ENCODE assay signal across 8 mouse cellular contexts in genomic region chr2:26915927-26916728, GRCm38 (mm10). TPM values are rescaled to one million over a fixed set of nuclear protein-coding genes. Genes with fewer than 3 reads are reported as not detected.
DNase-seq lines count a peak whose midpoint lies in the region; ATAC-seq and TF ChIP-seq lines count a peak whose summit lies in the region.

TSS of gene Surf2 (plus strand) at chr2:26916367.
TSS of gene Surf1 (minus strand) at chr2:26916530.

- no peak for TF ChIP-seq EP300 in CH12.LX (IDR thresholded peaks at IDR 0.05; ENCODE audit: low read length)
- TF ChIP-seq EP300 in stomach, postnatal 0 days (optimal IDR thresholded peaks at IDR 0.05), result no peak

- H3K27ac ChIP-seq in CH12.LX (ENCODE audit: insufficient read depth, low read depth), result peak within 1 kb of the TSS; percentile 58
- peak within 1 kb of the TSS; percentile 67; the same call in 1 of the 2 replicates for H3K27ac ChIP-seq in forebrain, embryonic 14.5 days (ENCODE audit: low read depth, low read length)
- peak within 1 kb of the TSS; percentile 63 for H3K27ac ChIP-seq in liver, embryonic 16.5 days (ENCODE audit: low read length)
- peak within 1 kb of the TSS; percentile 46; the same call in 1 of the 2 replicates for H3K27ac ChIP-seq in neural tube, embryonic 12.5 days
- peak within 1 kb of the TSS; percentile 92 for H3K27ac ChIP-seq in stomach, postnatal 0 days (replicated peaks)

- peak; percentile 93 for TF ChIP-seq POLR2A in CH12.LX (IDR thresholded peaks at IDR 0.05; ENCODE audit: low read depth, low read length)

- H3K9ac ChIP-seq in CH12.LX (ENCODE audit: insufficient read depth, low read depth), result peak within 1 kb of the TSS; percentile 89
- peak within 1 kb of the TSS; percentile 83 for H3K9ac ChIP-seq in forebrain, embryonic 14.5 days (ENCODE audit: low read length)
- peak within 1 kb of the TSS; percentile 77 for H3K9ac ChIP-seq in liver, embryonic 16.5 days (ENCODE audit: low read depth, low read length)
- peak within 1 kb of the TSS; percentile 69 for H3K9ac ChIP-seq in neural tube, embryonic 12.5 days
- H3K9ac ChIP-seq in stomach, postnatal 0 days (ENCODE audit: low read length), result peak within 1 kb of the TSS; percentile 87

- H3K9me3 ChIP-seq in CH12.LX (replicated peaks; ENCODE audit: low read length), result no peaks in the 10 kb centered on the region
- H3K9me3 ChIP-seq in forebrain, embryonic 14.5 days (replicated peaks; ENCODE audit: control insufficient read depth, low read length), result no peaks in the 10 kb centered on the region
- no peaks in the 10 kb centered on the region for H3K9me3 ChIP-seq in liver, embryonic 16.5 days (replicated peaks; ENCODE audit: control insufficient read depth, low read length)
- H3K9me3 ChIP-seq in neural tube, embryonic 12.5 days, result no peaks in the 10 kb centered on the region
- H3K9me3 ChIP-seq in stomach, postnatal 0 days (ENCODE audit: control insufficient read depth, low read length), result no peaks in the 10 kb centered on the region

- no peaks in the 10 kb centered on the region for H3K27me3 ChIP-seq in CH12.LX (replicated peaks)
- H3K27me3 ChIP-seq in forebrain, embryonic 14.5 days (replicated peaks; ENCODE audit: control insufficient read depth, insufficient read depth, low read length), result no peaks in the 10 kb centered on the region
- H3K27me3 ChIP-seq in liver, embryonic 16.5 days (ENCODE audit: control insufficient read depth, insufficient read depth, low read depth, low read length), result no peaks in the 10 kb centered on the region
- H3K27me3 ChIP-seq in neural tube, embryonic 12.5 days (replicated peaks), result no peaks in the 10 kb centered on the region
- no peaks in the 10 kb centered on the region for H3K27me3 ChIP-seq in stomach, postnatal 0 days (ENCODE audit: control insufficient read depth, insufficient read depth, low read length)

- H3K4me3 ChIP-seq in CH12.LX (replicated peaks in 1 of 3; ENCODE audit: low read depth in 2 of 3, low read length in 2 of 3, poor library complexity in 1 of 3), result peak within 1 kb of the TSS; percentile 85 to 94 (median 90)
- H3K4me3 ChIP-seq in forebrain, embryonic 14.5 days (ENCODE audit: low read depth, low read length), result peak within 1 kb of the TSS; percentile 67
- peak within 1 kb of the TSS; percentile 68 for H3K4me3 ChIP-seq in liver, embryonic 16.5 days (ENCODE audit: low read depth, low read length)
- peak within 1 kb of the TSS; percentile 64 for H3K4me3 ChIP-seq in neural tube, embryonic 12.5 days
- H3K4me3 ChIP-seq in stomach, postnatal 0 days (ENCODE audit: low read depth, low read length), result peak within 1 kb of the TSS; percentile 78

- H3K4me1 ChIP-seq in CH12.LX (ENCODE audit: control insufficient read depth in 1 of 2, insufficient read depth in 2 of 2), result peaks cover 17 to 58% of the 10 kb centered on the region in 2 experiments
- H3K4me1 ChIP-seq in forebrain, embryonic 14.5 days (ENCODE audit: control insufficient read depth, insufficient read depth, low read length), result peaks cover 28% of the 10 kb centered on the region
- peaks cover 37% of the 10 kb centered on the region for H3K4me1 ChIP-seq in liver, embryonic 16.5 days (ENCODE audit: control insufficient read depth, low read depth, low read length)
- H3K4me1 ChIP-seq in neural tube, embryonic 12.5 days, result peaks cover 49% of the 10 kb centered on the region
- H3K4me1 ChIP-seq in stomach, postnatal 0 days (replicated peaks; ENCODE audit: control insufficient read depth, insufficient read depth), result peaks cover 10% of the 10 kb centered on the region; the same call in 1 of the 2 replicates

- intact Hi-C loops in heart, postnatal 10 days (cut with DNase I), result no loop called here

- WGBS in forebrain, embryonic 14.5 days, result 3% methylated on average over 47 of the region's 47 CpGs
- WGBS in large intestine, adult 2 months, result under 1% methylated on average over 47 of the region's 47 CpGs
- 1% methylated on average over 47 of the region's 47 CpGs for WGBS in liver, embryonic 16.5 days (ENCODE audit: insufficient replicate concordance)
- WGBS in neural tube, embryonic 12.5 days, result 2% methylated on average over 47 of the region's 47 CpGs
- 2% methylated on average over 47 of the region's 47 CpGs for WGBS in stomach, postnatal 0 days

- DNase-seq in CH12.LX (ENCODE audit: extremely low read depth), result peak; percentile 89
- DNase-seq in cerebellum, adult 11 months, result peak; percentile 70
- DNase-seq in forebrain, embryonic 14.5 days (ENCODE audit: low spot score), result peak; percentile 88
- DNase-seq in heart, postnatal 10 days, result peak; percentile 84 to 89
- DNase-seq in large intestine, adult 2 months (ENCODE audit: low read depth, low spot score), result no peak
- DNase-seq in stomach, postnatal 0 days (ENCODE audit: low spot score), result peak; percentile 83

- TF ChIP-seq CTCF in CH12.LX (conservative IDR thresholded peaks at IDR 0.05 in 1 of 2, IDR thresholded peaks at IDR 0.05 in 1 of 2; ENCODE audit: low read depth in 2 of 2, low read length in 2 of 2), result no peak
- TF ChIP-seq CTCF in stomach, postnatal 0 days (IDR thresholded peaks at IDR 0.05; ENCODE audit: low read depth), result no peak

- dilution Hi-C loops in CH12.LX (cut with MboI; ENCODE audit: extremely low pct_ligation_motif_present, extremely low pct_unique_long_range_greater_than_20kb, low sequenced_read_pairs), result no loop called here

- H3K79me2 ChIP-seq in CH12.LX (replicated peaks; ENCODE audit: control insufficient read depth, extremely low read depth, insufficient read depth, poor library complexity, severe bottlenecking), result peaks cover 66% of the 10 kb centered on the region

- peak; percentile 83 for ATAC-seq in forebrain, embryonic 14.5 days
- ATAC-seq in liver, embryonic 16.5 days (ENCODE audit: low read depth), result peak; percentile 74
- ATAC-seq in neural tube, embryonic 12.5 days (ENCODE audit: low FRiP score, low read depth), result peak; percentile 81
- ATAC-seq in stomach, postnatal 0 days (ENCODE audit: low FRiP score, low TSS enrichment), result peak; percentile 72

- peak within 1 kb of the TSS; percentile 89 for H3K4me2 ChIP-seq in CH12.LX (ENCODE audit: insufficient read depth, low read depth, poor library complexity, severe bottlenecking)
- peak within 1 kb of the TSS; percentile 99 for H3K4me2 ChIP-seq in forebrain, embryonic 14.5 days (ENCODE audit: low read length)
- H3K4me2 ChIP-seq in liver, embryonic 16.5 days (ENCODE audit: low read depth, low read length), result peak within 1 kb of the TSS; percentile 94
- peak within 1 kb of the TSS; percentile 99 for H3K4me2 ChIP-seq in neural tube, embryonic 12.5 days (replicated peaks)
- H3K4me2 ChIP-seq in stomach, postnatal 0 days (replicated peaks; ENCODE audit: low read depth), result peak within 1 kb of the TSS; percentile 95

- peaks cover 66 to 74% of the 10 kb centered on the region in 2 experiments for H3K36me3 ChIP-seq in CH12.LX (replicated peaks in 1 of 2; ENCODE audit: control insufficient read depth in 1 of 2, insufficient read depth in 1 of 2, low read length in 1 of 2)
- peaks cover 74% of the 10 kb centered on the region for H3K36me3 ChIP-seq in forebrain, embryonic 14.5 days (ENCODE audit: control insufficient read depth, insufficient read depth, low read length)
- peaks cover 51% of the 10 kb centered on the region for H3K36me3 ChIP-seq in liver, embryonic 16.5 days (ENCODE audit: control insufficient read depth, insufficient read depth)
- peaks cover 71% of the 10 kb centered on the region for H3K36me3 ChIP-seq in neural tube, embryonic 12.5 days
- peaks cover 19% of the 10 kb centered on the region for H3K36me3 ChIP-seq in stomach, postnatal 0 days (ENCODE audit: control insufficient read depth, insufficient read depth, low read length)

- in situ Hi-C loops in CH12.LX (cut with MboI; ENCODE audit: low pct_ligation_motif_present, low pct_unique_long_range_greater_than_20kb, low sequenced_read_pairs), result no loop called here

- no peak for TF ChIP-seq RAD21 in CH12.LX (IDR thresholded peaks at IDR 0.05; ENCODE audit: low read depth, low read length)

TF ChIP-seq in CH12.LX, 34 proteins besides CTCF, POLR2A, EP300 and RAD21 (continues in another document):
- TF ChIP-seq HCFC1 (IDR thresholded peaks at IDR 0.05; ENCODE audit: low read depth, low read length), result peak; percentile 82
- TF ChIP-seq UBTF (IDR thresholded peaks at IDR 0.05; ENCODE audit: low read depth, low read length), result no peak
- no peak for TF ChIP-seq MAFK (IDR thresholded peaks at IDR 0.05; ENCODE audit: insufficient replicate concordance, low read length)
- TF ChIP-seq TBP (conservative IDR thresholded peaks at IDR 0.05; ENCODE audit: low read depth, low read length), result peak; percentile 61; the same call in 1 of the 2 replicates
- TF ChIP-seq KAT2A (IDR thresholded peaks at IDR 0.05; ENCODE audit: insufficient replicate concordance, low read length), result 0 out of 2 replicates have a peak, but pooled peaks have one; percentile 60
- peak; percentile 54 for TF ChIP-seq USF2 (conservative IDR thresholded peaks at IDR 0.05; ENCODE audit: low read depth, low read length)
- TF ChIP-seq MYC (IDR thresholded peaks at IDR 0.05; ENCODE audit: low read depth, low read length), result peak; percentile 93
- no peak for TF ChIP-seq JUND (conservative IDR thresholded peaks at IDR 0.05; ENCODE audit: low read depth, low read length)
- no peak for TF ChIP-seq ZC3H11A (IDR thresholded peaks at IDR 0.05; ENCODE audit: low read depth, low read length)
- peak; percentile 83 for TF ChIP-seq BHLHE40 (IDR thresholded peaks at IDR 0.05; ENCODE audit: low read depth, low read length)

RNA-seq across cellular contexts. Expression of gene Surf2, which starts in this region (rescaled TPM):
- 28.7 and 36.9 TPM in 2 replicates for total RNA-seq in CH12.LX (2012; rRNA removed)
- 39.9 and 43.9 TPM in 2 replicates for total RNA-seq in CH12.LX (2014; rRNA removed)
- 74.5 and 77.1 TPM in 2 replicates for polyA plus RNA-seq in CH12.LX (2012; ENCODE audit: insufficient read length, low read depth)
- 53.3 and 54.0 TPM in 2 replicates for polyA plus RNA-seq in forebrain, embryonic 14.5 days (2014; fragmentation: Nextera tagmentation; extraction: Ambion mirVana)
- total RNA-seq in heart, postnatal 10 days (2021), result 10 to 100 TPM; 15.9 TPM
- 15.1 and 17.5 TPM in 2 replicates for polyA plus RNA-seq in large intestine, adult 2 months (2012; rRNA removed)
- polyA plus RNA-seq in liver, embryonic 16.5 days (2015; fragmentation: Nextera tagmentation; extraction: Ambion mirVana), result 17.4 and 17.9 TPM in 2 replicates
- polyA plus RNA-seq in neural tube, embryonic 12.5 days (2016; fragmentation: Nextera tagmentation; extraction: Ambion mirVana), result 55.3 and 55.7 TPM in 2 replicates
- 26.2 and 26.5 TPM in 2 replicates for polyA plus RNA-seq in stomach, postnatal 0 days (2015; fragmentation: Nextera tagmentation; extraction: Ambion mirVana)

RNA-seq across cellular contexts. Expression of gene Surf1, which starts in this region (rescaled TPM):
- total RNA-seq in CH12.LX (2012; rRNA removed), result 58.7 and 64.6 TPM in 2 replicates
- total RNA-seq in CH12.LX (2014; rRNA removed), result 43.4 and 48.1 TPM in 2 replicates
- polyA plus RNA-seq in CH12.LX (2012; ENCODE audit: insufficient read length, low read depth), result 83.9 and 86.9 TPM in 2 replicates
- 72.0 and 74.2 TPM in 2 replicates for polyA plus RNA-seq in forebrain, embryonic 14.5 days (2014; fragmentation: Nextera tagmentation; extraction: Ambion mirVana)
- total RNA-seq in heart, postnatal 10 days (2021), result 10 to 100 TPM; 48.0 to 54.1 TPM
- polyA plus RNA-seq in large intestine, adult 2 months (2012; rRNA removed), result 44.4 and 49.5 TPM in 2 replicates
- polyA plus RNA-seq in liver, embryonic 16.5 days (2015; fragmentation: Nextera tagmentation; extraction: Ambion mirVana), result 31.5 and 32.4 TPM in 2 replicates
- 56.3 and 59.5 TPM in 2 replicates for polyA plus RNA-seq in neural tube, embryonic 12.5 days (2016; fragmentation: Nextera tagmentation; extraction: Ambion mirVana)
- polyA plus RNA-seq in stomach, postnatal 0 days (2015; fragmentation: Nextera tagmentation; extraction: Ambion mirVana), result 64.7 and 68.2 TPM in 2 replicates
